Mouse (Mus musculus) CH12.LX (cell line): ENCODE results near the gene Aldh3b1. TPM values are rescaled to one million over a fixed set of nuclear protein-coding genes. Genes with fewer than 3 reads are reported as not detected.

Experiments used
- DNase-seq: peaks from one replicate; pipeline ENCODE4 v3.0.0-alpha.2; 2013; ENCODE audit errors: extremely low read depth
- H3K27ac ChIP-seq: 2 replicates; pipeline ENCODE4 v1.5.1; 2012; ENCODE audit warnings: low read depth, mild to moderate bottlenecking, control low read depth, moderate library complexity; ENCODE audit not compliant: insufficient read depth
- H3K27me3 ChIP-seq: replicated peaks from 2 replicates; pipeline ENCODE3; 2012; ENCODE audit warnings: inconsistent platforms
- H3K36me3 ChIP-seq, 2 experiments: replicated peaks in 1 of 2; 2 replicates each; pipeline versions ENCODE3 to v1.6.1; 2012; ENCODE audit warnings: inconsistent platforms in 1 of 2, low read length in 1 of 2, mild to moderate bottlenecking in 1 of 2, mixed read lengths in 1 of 2, moderate library complexity in 1 of 2; ENCODE audit not compliant: control insufficient read depth in 1 of 2, insufficient read depth in 1 of 2
- H3K4me1 ChIP-seq, 2 experiments: 2 replicates each; pipeline ENCODE4 v1.6.1; 2012; ENCODE audit warnings: inconsistent platforms in 1 of 2, moderate library complexity in 1 of 2; ENCODE audit not compliant: insufficient read depth in 2 of 2, control insufficient read depth in 1 of 2
- H3K4me2 ChIP-seq: 2 replicates; pipeline ENCODE4 v1.6.1; 2012; ENCODE audit warnings: low read depth, mild to moderate bottlenecking, control low read depth; ENCODE audit not compliant: poor library complexity, insufficient read depth, severe bottlenecking
- H3K4me3 ChIP-seq, 3 experiments: fragments of 150-350 bp in 1 of 3; sonication (generic) in 1 of 3; replicated peaks in 1 of 3; 2 replicates each; pipeline versions ENCODE3 to v1.5.1; 2011 to 2012; ENCODE audit warnings: low read depth in 2 of 3, low read length in 2 of 3, mild to moderate bottlenecking in 2 of 3, moderate library complexity in 2 of 3, control low read depth in 1 of 3, improper control_type of control experiment in 1 of 3, inconsistent platforms in 1 of 3, mixed read lengths in 1 of 3; ENCODE audit not compliant: poor library complexity in 1 of 3
- H3K79me2 ChIP-seq: replicated peaks from 2 replicates; pipeline ENCODE4 v1.6.1; 2012; ENCODE audit warnings: mild to moderate bottlenecking, moderate library complexity; ENCODE audit not compliant: control insufficient read depth, poor library complexity, insufficient read depth, severe bottlenecking; ENCODE audit errors: extremely low read depth
- H3K9ac ChIP-seq: 2 replicates; pipeline ENCODE4 v1.6.1; 2012; ENCODE audit warnings: low read depth, mild to moderate bottlenecking, control low read depth, moderate library complexity; ENCODE audit not compliant: insufficient read depth
- H3K9me3 ChIP-seq: replicated peaks from 2 replicates; pipeline ENCODE3; 2012; ENCODE audit warnings: low read length, inconsistent platforms, mixed read lengths
- BHLHE40 ChIP-seq: IDR thresholded peaks from 2 replicates; pipeline ENCODE4 v1.6.1; 2011; ENCODE audit warnings: mild to moderate bottlenecking, low read depth, low read length, improper control_type of control experiment
- CHD1 ChIP-seq: IDR thresholded peaks from 2 replicates; pipeline ENCODE4 v1.6.1; 2012; ENCODE audit warnings: low read depth, low read length, improper control_type of control experiment, inconsistent platforms
- CHD2 ChIP-seq: IDR thresholded peaks from 2 replicates; pipeline ENCODE4 v1.6.1; 2011; ENCODE audit warnings: low read length, improper control_type of control experiment
- CTCF ChIP-seq, 2 experiments: IDR thresholded peaks in 1 of 2; conservative IDR thresholded peaks in 1 of 2; 2 replicates each; pipeline ENCODE4 v1.5.1; 2011 to 2012; ENCODE audit warnings: low read depth in 2 of 2, low read length in 2 of 2, improper control_type of control experiment in 1 of 2, inconsistent platforms in 1 of 2, mild to moderate bottlenecking in 1 of 2, moderate library complexity in 1 of 2
- E2F4 ChIP-seq: IDR thresholded peaks from 2 replicates; pipeline ENCODE4 v1.6.1; 2011; ENCODE audit warnings: low read depth, low read length, improper control_type of control experiment; ENCODE audit not compliant: insufficient replicate concordance
- ELF1 ChIP-seq: IDR thresholded peaks from 2 replicates; pipeline ENCODE4 v1.6.1; 2014; ENCODE audit warnings: low read depth, mild to moderate bottlenecking, inconsistent platforms, low read length, improper control_type of control experiment
- EP300 ChIP-seq: IDR thresholded peaks from 2 replicates; pipeline ENCODE4 v1.6.1; 2011; ENCODE audit warnings: low read length, improper control_type of control experiment
- ETS1 ChIP-seq: conservative IDR thresholded peaks from 2 replicates; pipeline ENCODE4 v1.6.1; 2012; ENCODE audit warnings: low read depth, mild to moderate bottlenecking, inconsistent platforms, low read length, improper control_type of control experiment, moderate library complexity
- GABPA ChIP-seq: IDR thresholded peaks from 2 replicates; pipeline ENCODE4 v1.6.1; 2012; ENCODE audit warnings: low read depth, low read length, improper control_type of control experiment, inconsistent platforms; ENCODE audit not compliant: insufficient replicate concordance
- HCFC1 ChIP-seq: IDR thresholded peaks from 2 replicates; pipeline ENCODE4 v1.6.1; 2012; ENCODE audit warnings: low read depth, mild to moderate bottlenecking, inconsistent platforms, low read length, improper control_type of control experiment
- IRF4 ChIP-seq: IDR thresholded peaks from 2 replicates; pipeline ENCODE4 v1.6.1; 2014; ENCODE audit warnings: low read depth, mild to moderate bottlenecking, inconsistent platforms, low read length, improper control_type of control experiment
- JUN ChIP-seq: IDR thresholded peaks from 2 replicates; pipeline ENCODE4 v1.6.1; 2011; ENCODE audit warnings: low read depth, mild to moderate bottlenecking, low read length, improper control_type of control experiment, moderate library complexity; ENCODE audit not compliant: insufficient read depth
- JUND ChIP-seq: conservative IDR thresholded peaks from 2 replicates; pipeline ENCODE4 v1.6.1; 2011; ENCODE audit warnings: low read depth, low read length, improper control_type of control experiment
- KAT2A ChIP-seq: IDR thresholded peaks from 2 replicates; pipeline ENCODE4 v1.6.1; 2012; ENCODE audit warnings: low read length, improper control_type of control experiment, inconsistent platforms; ENCODE audit not compliant: insufficient replicate concordance
- MAFK ChIP-seq: IDR thresholded peaks from 2 replicates; pipeline ENCODE4 v1.6.1; 2011; ENCODE audit warnings: low read length, improper control_type of control experiment; ENCODE audit not compliant: insufficient replicate concordance
- MAX ChIP-seq: IDR thresholded peaks from 2 replicates; pipeline ENCODE4 v1.6.1; 2011; ENCODE audit warnings: low read length, improper control_type of control experiment
- MAZ ChIP-seq: IDR thresholded peaks from 2 replicates; pipeline ENCODE4 v1.6.1; 2012; ENCODE audit warnings: low read depth, mild to moderate bottlenecking, inconsistent platforms, low read length, improper control_type of control experiment, moderate library complexity
- MEF2A ChIP-seq: IDR thresholded peaks from 2 replicates; pipeline ENCODE4 v1.6.1; 2014; ENCODE audit warnings: low read depth, mild to moderate bottlenecking, inconsistent platforms, low read length, improper control_type of control experiment, borderline replicate concordance
- MXI1 ChIP-seq: IDR thresholded peaks from 2 replicates; pipeline ENCODE4 v1.6.1; 2011; ENCODE audit warnings: mild to moderate bottlenecking, low read depth, low read length, improper control_type of control experiment
- MYC ChIP-seq: IDR thresholded peaks from 2 replicates; pipeline ENCODE4 v1.6.1; 2011; ENCODE audit warnings: low read depth, mild to moderate bottlenecking, improper control_type of control experiment, low read length
- NELFE ChIP-seq: IDR thresholded peaks from 2 replicates; pipeline ENCODE4 v1.6.1; 2011; ENCODE audit warnings: low read depth, low read length, improper control_type of control experiment
- NRF1 ChIP-seq: IDR thresholded peaks from 2 replicates; pipeline ENCODE4 v1.6.1; 2014; ENCODE audit warnings: low read depth, mild to moderate bottlenecking, inconsistent platforms, low read length, improper control_type of control experiment, moderate library complexity
- PAX5 ChIP-seq: IDR thresholded peaks from 2 replicates; pipeline ENCODE4 v1.6.1; 2012; ENCODE audit warnings: low read length, inconsistent platforms, mixed read lengths
- POLR2A ChIP-seq: IDR thresholded peaks from 2 replicates; pipeline ENCODE4 v1.6.1; 2011; ENCODE audit warnings: low read depth, mild to moderate bottlenecking, improper control_type of control experiment, low read length
- POLR2AphosphoS2 ChIP-seq: IDR thresholded peaks from 2 replicates; pipeline ENCODE4 v1.6.1; 2011; ENCODE audit warnings: low read depth, low read length, improper control_type of control experiment
- RAD21 ChIP-seq: IDR thresholded peaks from 2 replicates; pipeline ENCODE4 v1.6.1; 2011; ENCODE audit warnings: low read depth, mild to moderate bottlenecking, low read length, improper control_type of control experiment, moderate library complexity
- RCOR1 ChIP-seq: conservative IDR thresholded peaks from 2 replicates; pipeline ENCODE4 v1.6.1; 2012; ENCODE audit warnings: low read depth, mild to moderate bottlenecking, inconsistent platforms, low read length, improper control_type of control experiment
- SIN3A ChIP-seq: IDR thresholded peaks from 2 replicates; pipeline ENCODE4 v1.6.1; 2012; ENCODE audit warnings: low read length, improper control_type of control experiment, inconsistent platforms
- SMC3 ChIP-seq: IDR thresholded peaks from 2 replicates; pipeline ENCODE4 v1.6.1; 2011; ENCODE audit warnings: low read depth, low read length, improper control_type of control experiment
- TBP ChIP-seq: conservative IDR thresholded peaks from 2 replicates; pipeline ENCODE4 v1.6.1; 2011; ENCODE audit warnings: low read depth, low read length, improper control_type of control experiment
- TCF12 ChIP-seq: IDR thresholded peaks from 2 replicates; pipeline ENCODE4 v1.6.1; 2014; ENCODE audit warnings: low read depth, mild to moderate bottlenecking, inconsistent platforms, low read length, improper control_type of control experiment
- UBTF ChIP-seq: IDR thresholded peaks from 2 replicates; pipeline ENCODE4 v1.6.1; 2012; ENCODE audit warnings: low read depth, mild to moderate bottlenecking, inconsistent platforms, low read length, improper control_type of control experiment, moderate library complexity
- USF1 ChIP-seq: IDR thresholded peaks from 2 replicates; pipeline ENCODE4 v1.6.1; 2014; ENCODE audit warnings: low read depth, mild to moderate bottlenecking, inconsistent platforms, low read length, improper control_type of control experiment
- USF2 ChIP-seq: conservative IDR thresholded peaks from 2 replicates; pipeline ENCODE4 v1.6.1; 2011; ENCODE audit warnings: low read depth, low read length, improper control_type of control experiment
- ZC3H11A ChIP-seq: IDR thresholded peaks from 2 replicates; pipeline ENCODE4 v1.6.1; 2012; ENCODE audit warnings: low read depth, mild to moderate bottlenecking, inconsistent platforms, low read length, improper control_type of control experiment
- ZKSCAN1 ChIP-seq: IDR thresholded peaks from 2 replicates; pipeline ENCODE4 v1.6.1; 2012; ENCODE audit warnings: low read depth, inconsistent platforms, low read length, improper control_type of control experiment, borderline replicate concordance
- ZMIZ1 ChIP-seq: IDR thresholded peaks from 2 replicates; pipeline ENCODE4 v1.6.1; 2012; ENCODE audit warnings: low read depth, mild to moderate bottlenecking, inconsistent platforms, low read length, improper control_type of control experiment
- ZNF384 ChIP-seq: IDR thresholded peaks from 2 replicates; pipeline ENCODE4 v1.6.1; 2012; ENCODE audit warnings: low read depth, low read length, improper control_type of control experiment, inconsistent platforms
- dilution Hi-C: fragments of 300-500 bp; cut with MboI; formaldehyde crosslinking; loops from 2 replicates; pipeline ENCODE4 v1.14.3; 2020; ENCODE audit warnings: low sequenced_read_pairs; ENCODE audit not compliant: extremely low pct_unique_long_range_greater_than_20kb, extremely low pct_ligation_motif_present
- in situ Hi-C: fragments of 300-500 bp; cut with MboI; formaldehyde crosslinking; loops from 3 replicates; pipeline ENCODE4 v1.14.3; 2019; ENCODE audit warnings: low sequenced_read_pairs, low pct_ligation_motif_present, low pct_unique_long_range_greater_than_20kb, mixed read lengths
- polyA plus RNA-seq: library from polyadenylated mRNA; unstranded; fragments of >175 nt; gene quantifications from 2 replicates; pipeline ENCODE4 v1.2.1, GENCODE M21; 2012; ENCODE audit warnings: low read depth; ENCODE audit not compliant: insufficient read length
- total RNA-seq, 2 experiments: library from RNA; depleted of rRNA; stranded (reverse); fragments of 300-350 nt in 1 of 2; fragments of >200 nt in 1 of 2; gene quantifications; 2 replicates each; pipeline ENCODE4 v1.2.3; 2012 to 2014

The Aldh3b1 gene
- total and polyA plus RNA-seq, 3 experiments: 5.9 to 8.1 (median 8.1) TPM

DNA sequence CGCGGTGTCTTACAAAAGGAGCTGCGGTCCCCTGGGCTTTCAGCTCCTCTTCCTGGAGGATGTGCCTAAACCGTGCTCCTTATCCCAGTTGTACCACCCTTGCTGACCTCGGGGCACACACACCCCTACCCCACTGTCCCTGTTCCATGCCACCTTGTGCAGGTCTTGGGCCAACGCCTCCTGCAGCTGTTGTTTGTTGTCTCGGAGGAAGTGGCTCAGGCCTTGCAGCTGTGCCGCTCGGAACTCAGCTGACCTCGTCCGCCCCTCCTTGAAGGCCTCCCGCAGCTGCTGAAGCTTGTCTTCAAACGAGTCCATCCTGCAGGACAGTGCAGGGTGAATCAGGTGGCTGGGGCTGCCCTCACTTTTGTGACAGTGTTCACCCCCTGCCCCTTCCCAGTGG lies 6.0 kb downstream of the Aldh3b1 start:
- peak; percentile 51 for DNase-seq
- Histone ChIP-seq H3K9ac (peak overlapping the region; percentile 2; the same call in 1 of the 2 replicates), H3K27ac (peak overlapping the region; percentile 84), H3K4me1 (peaks cover 33 to 60% of the 10 kb centered on the region in 2 experiments), H3K36me3 (peaks cover 0 to 14% of the 10 kb centered on the region in 2 experiments), H3K79me2 (no peaks in the 10 kb centered on the region), H3K4me2 (peak overlapping the region; percentile 34), H3K27me3 (no peaks in the 10 kb centered on the region), H3K4me3 (peak overlapping the region in 2 of 3 experiments; percentile 1 to 21), H3K9me3 (no peaks in the 10 kb centered on the region)
- in situ Hi-C loops: no loop called here
- TF ChIP-seq ZC3H11A (no peak), SIN3A (peak; percentile 91), SMC3 (no peak), ZKSCAN1 (no peak), POLR2AphosphoS2 (no peak), ETS1 (peak; percentile 86), USF1 (no peak; the same call in 1 of the 2 replicates), JUN (no peak), CTCF (conservative IDR thresholded peaks at IDR 0.05 in 1 of 2, IDR thresholded peaks at IDR 0.05 in 1 of 2; ENCODE audit: low read depth in 2 of 2, low read length in 2 of 2) (no peak), RAD21 (no peak), UBTF (no peak; the same call in 1 of the 2 replicates), ELF1 (no peak), PAX5 (no peak), NRF1 (no peak), EP300 (peak; percentile 81), MAZ (0 out of 2 replicates have a peak, but pooled peaks have one; percentile 29), MYC (no peak), BHLHE40 (peak; percentile 86), CHD2 (0 out of 2 replicates have a peak, but pooled peaks have one; percentile 17), MAX (no peak; the same call in 1 of the 2 replicates), CHD1 (no peak), KAT2A (no peak), ZNF384 (no peak), IRF4 (peak; percentile 58), TBP (no peak), NELFE (no peak), POLR2A (no peak), USF2 (no peak), MEF2A (0 out of 2 replicates have a peak, but pooled peaks have one; percentile 50), JUND (no peak), E2F4 (no peak), HCFC1 (no peak), ZMIZ1 (no peak), MXI1 (peak; percentile 58), TCF12 (peak; percentile 98), GABPA (no peak), MAFK (no peak), RCOR1 (no peak)
- dilution Hi-C loops: no loop called here
